Mouse (Mus musculus) myocyte (in vitro differentiated cells): ENCODE data around the gene Herc4.

ENCODE experiments used
- MYOG ChIP-seq, 3 experiments: IDR thresholded peaks; one replicate each; pipeline ENCODE4 v1.6.1; 2011; ENCODE audit warnings: control low read depth in 2 of 3, low read depth in 2 of 3, mild to moderate bottlenecking in 2 of 3; ENCODE audit not compliant: insufficient read length in 2 of 3, control insufficient read depth in 1 of 3, insufficient read depth in 1 of 3
- POLR2A ChIP-seq: IDR thresholded peaks from one replicate; pipeline ENCODE4 v1.6.1; 2011; ENCODE audit warnings: low read depth, mild to moderate bottlenecking, control low read depth, moderate library complexity; ENCODE audit not compliant: insufficient read length
- TCF12 ChIP-seq: IDR thresholded peaks from one replicate; pipeline ENCODE4 v1.6.1; 2011; ENCODE audit warnings: mild to moderate bottlenecking, control low read depth; ENCODE audit not compliant: poor library complexity, insufficient read depth, severe bottlenecking

GRCm38 (mm10) chr10:63336901-63337300, 93.3 kb downstream of the Herc4 start:
- no peak for TF ChIP-seq TCF12
- no peak for TF ChIP-seq POLR2A
- TF ChIP-seq MYOG (IDR thresholded peaks at IDR 0.05; ENCODE audit: control insufficient read depth in 1 of 3, insufficient read depth in 1 of 3, insufficient read length in 2 of 3, low read depth in 2 of 3), result no peak
